Mouse (Mus musculus) testis, adult 2 months (tissue): Measurements from ENCODE around the gene Cacna1c.

Experiments used
- CTCF ChIP-seq: fragments of 200-500 bp; IDR thresholded peaks from 2 replicates; pipeline ENCODE4 v1.5.1; 2012; ENCODE audit warnings: low read depth, mild to moderate bottlenecking, inconsistent platforms, low read length, moderate library complexity; ENCODE audit not compliant: control insufficient read depth, insufficient read depth, insufficient replicate concordance
- POLR2A ChIP-seq: fragments of 200-500 bp; IDR thresholded peaks from 2 replicates; pipeline ENCODE4 v1.6.1; 2012; ENCODE audit warnings: low read depth, mild to moderate bottlenecking, inconsistent platforms, low read length, moderate library complexity; ENCODE audit not compliant: control insufficient read depth

- no peak for TF ChIP-seq POLR2A
- TF ChIP-seq CTCF: no peak
Measured at GRCm38 (mm10) chr6:118680814-118681213, 515.4 kb downstream of the Cacna1c start.
